Mouse (Mus musculus) heart, adult 2 months (tissue): Measurements from ENCODE around the gene Anapc16. TPM values are rescaled to one million over a fixed set of nuclear protein-coding genes. Genes with fewer than 3 reads are reported as not detected.

ENCODE experiments used
- DNase-seq, 2 experiments: peaks; one replicate each; pipeline ENCODE4 v3.0.0; 2021
- H3K27ac ChIP-seq: fragments of 200-600 bp; 2 replicates; pipeline ENCODE4 v1.8.1; 2022
- H3K27me3 ChIP-seq: fragments of 200-500 bp; 2 replicates; pipeline ENCODE4 v1.6.1; 2012; ENCODE audit warnings: mild to moderate bottlenecking, low read length, inconsistent platforms, mixed read lengths; ENCODE audit not compliant: control insufficient read depth, insufficient read depth
- H3K36me3 ChIP-seq: fragments of 200-500 bp; 2 replicates; pipeline ENCODE4 v1.6.1; 2012; ENCODE audit warnings: low read length, inconsistent platforms; ENCODE audit not compliant: control insufficient read depth, insufficient read depth
- H3K4me1 ChIP-seq: fragments of 200-500 bp; 2 replicates; pipeline ENCODE4 v1.6.1; 2011; ENCODE audit warnings: low read length; ENCODE audit not compliant: control insufficient read depth, insufficient read depth
- H3K4me3 ChIP-seq: fragments of 200-600 bp; 2 replicates; pipeline ENCODE4 v1.8.1; 2022
- H3K79me2 ChIP-seq: fragments of 200-500 bp; replicated peaks from 2 replicates; pipeline ENCODE4 v1.6.1; 2012; ENCODE audit warnings: mild to moderate bottlenecking, inconsistent platforms, low read length, moderate library complexity, mixed read lengths; ENCODE audit not compliant: control insufficient read depth, insufficient read depth
- H3K9ac ChIP-seq: fragments of 200-500 bp; 2 replicates; pipeline ENCODE4 v1.6.1; 2012; ENCODE audit warnings: low read depth, mild to moderate bottlenecking, control low read depth, inconsistent platforms, low read length, mixed read lengths
- CTCF ChIP-seq: fragments of 200-600 bp; IDR thresholded peaks from 2 replicates; pipeline ENCODE4 v1.8.1; 2022; ENCODE audit warnings: antibody characterized with exemption, mild to moderate bottlenecking, moderate library complexity
- EP300 ChIP-seq: fragments of 200-500 bp; IDR thresholded peaks from 2 replicates; pipeline ENCODE4 v1.6.1; 2011; ENCODE audit warnings: low read depth, low read length, control low read depth; ENCODE audit not compliant: insufficient read depth
- POLR2A ChIP-seq: fragments of 200-500 bp; IDR thresholded peaks from 2 replicates; pipeline ENCODE4 v1.6.1; 2011; ENCODE audit warnings: mild to moderate bottlenecking, low read depth, low read length, control low read depth; ENCODE audit not compliant: insufficient read depth
- WGBS: fragments of 180-500 bp; shearing (Covaris S2); methylation state at CpG from one replicate; pipeline ENCODE4 v1.1.7; 2018; 5-methylcytosine and 5-hydroxymethylcytosine counted together
- intact Hi-C: fragments of 180-260 bp; cut with DNase I; formaldehyde crosslinking; loops from one replicate; pipeline ENCODE4 v1.15.1; 2025
- polyA plus RNA-seq: library from polyadenylated mRNA; depleted of rRNA; stranded (reverse); fragments of >200 nt; gene quantifications from 2 replicates; pipeline ENCODE4 v1.2.3, GENCODE M21; 2012
- total RNA-seq, 2 experiments: library from RNA; stranded (reverse); gene quantifications; 2 replicates each; pipeline ENCODE4 v1.2.3; 2021

Gene Anapc16
- total and polyA plus RNA-seq, 3 experiments = 58.6 to 90.3 (median 70.1) TPM

- DNase-seq = no peak
- Histone ChIP-seq H3K9ac (no peak overlapping the region), H3K79me2 (no peaks in the 10 kb centered on the region), H3K36me3 (no peaks in the 10 kb centered on the region), H3K27ac (no peak overlapping the region), H3K27me3 (no peaks in the 10 kb centered on the region), H3K4me1 (no peaks in the 10 kb centered on the region), H3K4me3 (no peak overlapping the region)
- WGBS = 76% methylated on average over 7 of the region's 7 CpGs
- intact Hi-C loops = no loop called here
- TF ChIP-seq CTCF = no peak
- no peak for TF ChIP-seq EP300
- TF ChIP-seq POLR2A = no peak
These were observed 25.2 kb upstream of the Anapc16 start for GRCm38 (mm10) chr10:60028181-60028580.

GRCm38 (mm10) chr10:60027619-60028084 lies 24.7 kb upstream of the Anapc16 start:
- Histone ChIP-seq H3K27me3 (no peaks in the 10 kb centered on the region), H3K4me3 (no peak overlapping the region), H3K4me1 (no peaks in the 10 kb centered on the region), H3K79me2 (no peaks in the 10 kb centered on the region), H3K9ac (no peak overlapping the region), H3K27ac (no peak overlapping the region), H3K36me3 (no peaks in the 10 kb centered on the region)
- intact Hi-C loops = no loop called here
- TF ChIP-seq POLR2A = no peak
- WGBS = 54% methylated on average over 2 of the region's 2 CpGs
- DNase-seq = no peak

- no peak for TF ChIP-seq CTCF
- no peak for TF ChIP-seq POLR2A
- TF ChIP-seq EP300 = no peak
- 65% methylated on average over 13 of the region's 13 CpGs for WGBS
- intact Hi-C loops = no loop called here
- no peak overlapping the region for H3K4me3 ChIP-seq
- H3K9ac ChIP-seq = no peak overlapping the region
- no peak overlapping the region for H3K27ac ChIP-seq
- no peaks in the 10 kb centered on the region for H3K36me3 ChIP-seq
- no peaks in the 10 kb centered on the region for H3K79me2 ChIP-seq
- H3K27me3 ChIP-seq = no peaks in the 10 kb centered on the region
- no peaks in the 10 kb centered on the region for H3K4me1 ChIP-seq
- no peak for DNase-seq
These were observed 23.9 kb upstream of the Anapc16 start for GRCm38 (mm10) chr10:60026759-60027395.

- intact Hi-C loops = no loop called here
- no peaks in the 10 kb centered on the region for H3K4me1 ChIP-seq
- no peaks in the 10 kb centered on the region for H3K36me3 ChIP-seq
- TF ChIP-seq EP300 (no peak), CTCF (no peak), POLR2A (no peak)
- no peak overlapping the region for H3K9ac ChIP-seq
- WGBS = 94% methylated on average over 1 of the region's 1 CpGs
- H3K4me3 ChIP-seq = no peak overlapping the region
- H3K79me2 ChIP-seq = no peaks in the 10 kb centered on the region
- no peaks in the 10 kb centered on the region for H3K27me3 ChIP-seq
- no peak overlapping the region for H3K27ac ChIP-seq
- DNase-seq = no peak
These were observed 20.8 kb upstream of the Anapc16 start for GRCm38 (mm10) chr10:60023751-60024150.

- no peak for DNase-seq
- H3K27me3 ChIP-seq = no peaks in the 10 kb centered on the region
- intact Hi-C loops = no loop called here
- no peak overlapping the region for H3K27ac ChIP-seq
- WGBS = 83% methylated on average over 2 of the region's 2 CpGs
- H3K4me3 ChIP-seq = no peak overlapping the region
- H3K9ac ChIP-seq = no peak overlapping the region
- peak; percentile 44 for TF ChIP-seq CTCF
- TF ChIP-seq POLR2A = no peak
- no peak for TF ChIP-seq EP300
- H3K79me2 ChIP-seq = no peaks in the 10 kb centered on the region
- H3K4me1 ChIP-seq = no peaks in the 10 kb centered on the region
- H3K36me3 ChIP-seq = no peaks in the 10 kb centered on the region
These were observed 16.4 kb upstream of the Anapc16 start for GRCm38 (mm10) chr10:60019299-60019698.

GRCm38 (mm10) chr10:60016223-60016622 lies 13.3 kb upstream of the Anapc16 start:
- no peak for DNase-seq
- H3K4me3 ChIP-seq = no peak overlapping the region
- H3K36me3 ChIP-seq = no peaks in the 10 kb centered on the region
- 68% methylated on average over 6 of the region's 6 CpGs for WGBS
- no peak overlapping the region for H3K27ac ChIP-seq
- no peak for TF ChIP-seq EP300
- H3K79me2 ChIP-seq = no peaks in the 10 kb centered on the region
- H3K9ac ChIP-seq = no peak overlapping the region
- no peaks in the 10 kb centered on the region for H3K27me3 ChIP-seq
- intact Hi-C loops = no loop called here
- no peaks in the 10 kb centered on the region for H3K4me1 ChIP-seq
